Mouse (Mus musculus): ENCODE measurements around the gene Chst14.

Chst14 gene

DNA sequence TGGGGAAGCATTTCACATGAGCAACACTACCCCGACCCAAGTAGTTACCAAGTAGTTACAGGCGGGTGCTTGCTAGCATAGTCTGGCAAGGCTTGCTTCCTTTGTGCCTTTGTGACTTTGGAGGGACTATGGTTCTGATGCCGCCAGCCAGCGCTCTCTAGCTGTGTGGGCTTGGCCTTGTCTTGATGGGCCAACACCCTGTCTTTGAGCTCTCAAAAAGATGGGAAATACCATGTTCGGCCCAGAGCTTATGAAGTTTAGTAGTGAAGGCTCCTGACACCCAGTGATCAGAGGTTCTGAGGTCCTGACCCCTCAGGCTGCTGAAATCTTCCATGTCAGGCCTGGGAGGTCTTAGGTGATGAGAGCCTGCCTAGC lies 20.2 kb upstream of the Chst14 start:
- DNase-seq: no peak

DNA sequence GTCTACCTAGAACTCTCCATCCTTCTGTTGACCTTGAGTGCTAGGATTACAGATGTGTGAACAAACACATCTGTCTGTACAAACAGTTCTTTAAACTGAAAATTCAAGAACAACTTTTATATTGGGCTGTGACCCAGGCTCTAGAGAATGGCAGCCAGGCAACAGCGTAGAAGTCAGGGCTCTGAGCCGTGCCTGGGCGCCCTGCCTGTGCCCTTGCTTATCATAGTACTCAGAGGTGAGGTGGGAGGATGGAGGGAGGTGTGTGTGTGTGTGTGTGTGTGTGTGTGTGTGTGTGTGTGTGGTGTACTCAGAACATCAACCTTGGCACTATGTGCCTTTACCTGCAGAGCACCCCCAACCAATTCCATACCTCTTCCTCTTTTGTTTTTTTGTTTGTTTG lies 18.5 kb upstream of the Chst14 start:
- no peak for DNase-seq

DNA sequence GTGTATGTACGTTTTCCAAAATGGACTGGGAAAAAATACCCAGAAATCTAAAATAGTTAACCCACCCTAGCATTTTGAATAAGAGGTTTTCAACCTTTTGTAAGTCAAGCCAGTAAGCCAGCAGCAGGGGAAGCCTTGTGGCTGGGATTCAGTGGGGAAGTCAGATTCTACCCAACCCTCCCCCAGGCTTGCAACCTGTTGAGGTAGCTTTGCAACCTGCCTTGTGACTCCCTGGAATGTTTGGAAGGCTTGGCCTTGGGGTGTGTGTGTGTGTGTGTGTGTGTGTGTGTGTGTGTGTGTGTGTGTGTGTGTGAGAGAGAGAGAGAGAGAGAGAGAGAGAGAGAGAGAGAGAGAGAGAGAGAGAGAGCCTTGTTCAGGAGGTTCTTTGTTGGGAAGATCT lies 17.1 kb upstream of the Chst14 start:
- no peak for DNase-seq

DNA sequence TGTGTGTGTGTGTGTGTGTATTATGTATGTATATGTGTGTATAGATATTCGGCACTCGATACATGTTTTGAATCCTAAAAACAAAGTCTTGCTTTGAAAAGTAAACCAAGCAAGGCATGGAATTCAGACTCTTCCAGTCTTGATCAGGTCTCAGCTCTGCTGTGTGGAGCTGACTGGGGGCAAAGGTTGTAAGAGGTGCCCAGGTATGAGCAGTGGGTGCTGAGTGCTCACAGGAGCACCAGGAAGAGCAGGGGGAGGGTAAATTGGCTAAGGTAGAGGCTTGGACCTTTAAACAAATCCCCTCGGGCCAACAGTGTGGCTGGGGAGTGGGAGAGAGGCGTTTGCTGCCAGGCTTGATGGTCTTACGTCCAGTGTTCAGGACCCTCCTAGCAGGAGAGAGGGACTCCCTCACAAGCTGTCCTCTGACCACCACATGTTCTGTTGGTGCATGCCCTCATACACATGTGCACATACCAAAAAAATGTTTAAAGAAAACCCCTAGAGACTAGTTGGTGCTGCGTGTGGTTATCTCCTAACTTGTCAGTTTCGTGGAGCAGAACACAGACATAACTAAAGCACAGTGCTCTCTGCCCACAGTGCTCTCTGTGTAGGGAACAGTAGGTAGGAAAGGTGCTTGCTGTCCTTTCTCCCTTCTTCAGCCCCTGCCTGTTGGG lies 15.6 kb upstream of the Chst14 start:
- DNase-seq: no peak

DNA sequence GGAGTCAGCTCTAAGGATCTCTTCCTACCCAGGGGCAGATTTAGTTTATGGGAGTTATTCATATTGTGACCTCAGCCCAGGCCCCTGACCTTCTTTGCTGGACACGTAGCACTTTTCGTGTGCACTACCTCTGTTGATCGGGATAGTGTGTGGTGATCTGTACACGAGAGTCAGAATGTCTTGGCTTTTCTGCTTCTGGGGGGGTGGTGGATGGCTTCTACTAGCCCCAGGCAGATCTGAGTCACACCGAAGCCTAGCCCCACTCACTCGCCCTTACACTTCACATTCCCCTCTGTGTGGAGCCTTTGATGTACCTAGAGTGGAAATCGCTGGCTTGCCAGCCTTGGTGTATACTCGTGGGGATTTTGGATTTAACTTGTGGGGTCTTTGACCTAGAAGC lies 13.6 kb upstream of the Chst14 start:
- no peak for DNase-seq

DNA sequence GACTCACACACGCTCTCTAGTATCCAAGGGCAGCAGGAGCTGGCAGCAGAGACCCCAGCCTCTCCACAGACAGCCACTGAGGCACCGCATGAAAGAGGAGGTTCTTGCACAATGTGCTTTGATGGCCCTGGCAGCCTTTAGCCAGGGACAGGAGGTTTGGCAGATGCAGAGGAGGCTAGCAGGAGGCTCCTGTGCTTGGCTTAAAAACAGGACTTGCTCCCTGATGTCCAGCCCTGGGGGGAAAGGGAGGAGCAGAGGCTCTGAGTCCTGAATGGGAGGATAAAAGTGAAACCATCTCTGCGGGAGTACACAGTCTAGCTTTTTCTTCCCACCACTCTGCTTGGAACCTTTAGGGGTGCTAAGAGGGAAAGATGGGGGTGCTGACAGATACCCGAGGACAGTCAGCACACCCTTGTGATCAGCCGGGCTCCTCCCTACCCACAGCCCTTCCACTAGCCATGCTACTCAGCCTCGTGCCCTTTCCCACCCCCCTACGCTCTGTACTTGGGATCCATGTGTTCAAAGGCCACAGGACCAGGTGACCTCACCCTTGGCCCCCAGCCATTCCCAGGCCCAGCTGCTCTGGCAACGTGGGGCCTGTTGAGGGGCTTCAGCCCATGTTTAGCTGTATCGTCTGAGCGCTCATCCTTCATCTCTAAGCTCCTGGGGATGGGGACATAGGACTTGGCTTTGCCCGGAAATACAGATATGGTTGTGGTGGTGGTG lies 12.6 kb upstream of the Chst14 start:
- peak; percentile 50 for DNase-seq

DNA sequence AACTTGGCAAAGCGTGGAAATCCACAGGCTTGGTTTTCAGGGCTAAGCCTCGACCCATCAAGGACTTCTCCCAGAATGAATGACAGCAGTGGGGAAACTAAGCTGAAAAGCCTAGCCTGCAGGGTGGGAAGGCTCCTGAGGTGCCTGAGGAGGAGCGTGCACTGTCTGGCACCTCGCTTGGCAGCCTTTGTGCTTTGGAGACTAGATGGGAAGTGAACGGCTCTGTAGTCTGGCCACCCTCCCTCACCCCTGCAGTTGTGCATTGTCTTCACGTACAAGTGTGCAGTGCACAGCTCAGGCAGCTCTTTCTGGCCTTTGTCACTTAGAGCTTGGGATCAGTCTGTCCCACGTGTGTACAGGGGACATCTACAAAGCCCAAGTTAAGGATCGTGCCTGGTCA lies 11.6 kb upstream of the Chst14 start:
- no peak for DNase-seq

DNA sequence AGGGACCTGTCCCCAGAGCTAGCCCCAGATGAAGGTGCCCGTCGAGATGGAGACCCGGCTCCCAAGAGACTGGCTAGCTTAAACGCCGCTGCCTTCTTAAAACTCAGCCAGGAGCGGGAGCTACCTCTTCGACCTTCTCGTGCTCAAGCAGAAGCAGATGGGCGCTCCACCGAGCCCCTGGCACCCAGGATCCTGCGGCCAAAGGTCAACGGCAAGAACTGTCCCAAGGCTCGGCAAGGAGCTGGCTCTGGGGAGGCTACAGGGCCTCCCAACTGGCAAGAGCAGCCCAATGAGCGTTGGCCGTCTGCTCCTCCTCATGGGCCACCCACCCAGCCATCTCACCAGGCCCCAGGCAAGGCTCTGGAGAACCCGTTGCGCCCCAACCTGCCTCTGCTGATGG lies 9.9 kb upstream of the Chst14 start:
- no peak for DNase-seq

DNA sequence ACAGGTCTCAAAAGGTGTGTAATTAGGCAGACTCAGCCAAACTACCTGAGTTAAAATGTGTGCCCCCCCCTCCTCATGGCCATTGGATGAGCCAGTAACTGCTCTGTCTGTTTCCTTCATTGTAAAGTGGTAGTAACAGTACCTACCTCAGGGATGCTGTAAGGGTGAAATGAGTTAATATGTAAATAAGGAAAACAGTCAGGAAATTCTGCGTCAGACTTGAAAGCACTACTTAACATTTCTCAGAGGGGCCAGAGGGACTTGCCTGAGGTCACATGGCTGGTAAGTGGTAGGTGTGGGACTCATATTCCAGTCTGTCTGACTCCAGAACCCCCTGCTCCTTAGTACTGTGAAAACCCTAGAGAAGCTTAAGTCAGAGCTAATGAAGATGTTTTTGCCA lies 7.8 kb upstream of the Chst14 start:
- DNase-seq: no peak

DNA sequence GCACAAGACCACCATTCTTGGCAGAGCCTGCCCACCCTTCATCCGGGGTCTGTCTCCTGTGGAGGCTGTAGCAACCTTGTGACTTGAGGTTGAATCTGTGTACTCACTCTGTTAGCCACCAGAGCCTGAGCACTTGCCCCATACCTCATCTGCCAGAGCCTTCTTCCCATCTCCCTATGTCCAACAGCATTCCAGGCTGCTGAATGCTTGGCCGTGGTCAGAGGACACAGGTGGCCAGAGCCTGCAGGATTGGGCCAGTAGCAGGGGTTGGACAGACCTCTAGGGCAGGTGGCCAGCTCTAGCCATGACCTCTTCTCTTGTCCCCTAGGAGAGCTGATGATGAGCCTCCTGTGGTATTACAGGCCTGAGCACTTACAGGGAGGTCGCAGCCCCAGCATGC lies 5.9 kb upstream of the Chst14 start:
- no peak for DNase-seq

DNA sequence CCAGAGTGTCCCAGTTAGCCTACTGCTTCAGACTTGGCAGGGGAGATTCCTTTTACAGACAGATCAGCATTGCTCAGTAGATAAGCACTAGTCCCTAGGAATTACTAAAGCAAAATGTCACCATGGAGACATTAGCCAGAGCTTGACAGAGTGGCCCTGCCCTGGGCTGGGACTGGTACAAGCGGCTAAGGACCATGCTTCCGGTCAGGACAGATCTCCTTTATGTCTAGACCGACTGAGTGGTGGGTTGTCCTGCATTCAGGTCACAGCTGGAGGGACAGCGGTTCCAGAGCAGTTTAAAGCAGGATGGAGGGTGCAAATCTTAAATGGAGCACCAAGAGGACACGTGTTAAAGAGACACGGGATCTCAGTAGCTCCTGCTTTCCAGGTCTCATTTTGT lies 344 bp upstream of the Chst14 start:
- no peak for DNase-seq

DNA sequence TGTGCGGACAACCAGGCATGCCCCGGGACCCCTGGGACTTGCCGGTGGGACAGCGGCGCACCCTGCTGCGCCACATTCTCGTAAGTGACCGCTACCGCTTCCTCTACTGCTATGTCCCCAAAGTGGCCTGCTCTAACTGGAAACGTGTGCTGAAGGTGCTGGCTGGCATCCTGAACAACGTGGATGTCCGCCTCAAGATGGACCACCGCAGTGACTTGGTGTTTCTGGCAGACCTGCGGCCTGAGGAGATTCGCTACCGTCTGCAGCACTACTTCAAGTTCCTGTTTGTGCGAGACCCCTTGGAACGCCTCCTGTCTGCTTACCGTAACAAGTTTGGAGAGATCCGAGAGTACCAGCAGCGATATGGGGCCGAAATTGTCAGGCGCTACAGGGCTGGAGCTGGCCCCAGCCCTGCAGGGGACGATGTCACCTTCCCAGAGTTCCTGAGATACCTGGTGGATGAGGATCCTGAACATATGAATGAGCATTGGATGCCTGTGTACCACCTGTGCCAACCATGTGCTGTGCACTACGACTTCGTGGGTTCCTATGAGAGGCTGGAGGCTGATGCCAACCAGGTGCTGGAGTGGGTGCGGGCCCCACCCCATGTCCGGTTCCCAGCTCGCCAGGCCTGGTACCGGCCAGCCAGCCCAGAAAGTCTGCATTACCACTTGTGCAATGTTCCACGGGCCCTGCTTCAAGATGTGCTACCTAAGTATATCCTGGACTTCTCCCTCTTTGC lies 873 bp downstream of the Chst14 start:
- DNase-seq: no peak

DNA sequence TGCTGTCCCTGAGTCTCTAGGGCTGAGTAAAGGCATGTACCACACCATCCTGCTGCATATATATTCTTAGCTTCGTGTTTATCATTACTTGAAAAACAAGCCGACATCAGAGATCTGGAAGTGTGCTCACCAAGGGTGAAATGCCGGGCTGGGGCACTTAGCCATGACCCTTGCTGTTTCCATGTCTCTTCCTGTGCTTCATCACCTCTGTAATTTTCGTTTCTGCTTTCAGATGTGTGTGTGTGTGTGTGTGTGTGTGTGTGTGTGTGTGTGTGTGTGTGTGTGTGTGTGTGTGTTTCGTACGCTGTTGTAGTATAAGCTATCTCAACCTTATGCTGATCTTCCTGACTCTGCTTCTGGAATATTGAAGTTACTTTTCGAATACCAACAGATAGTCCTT lies 15.0 kb downstream of the Chst14 start:
- DNase-seq: no peak

DNA sequence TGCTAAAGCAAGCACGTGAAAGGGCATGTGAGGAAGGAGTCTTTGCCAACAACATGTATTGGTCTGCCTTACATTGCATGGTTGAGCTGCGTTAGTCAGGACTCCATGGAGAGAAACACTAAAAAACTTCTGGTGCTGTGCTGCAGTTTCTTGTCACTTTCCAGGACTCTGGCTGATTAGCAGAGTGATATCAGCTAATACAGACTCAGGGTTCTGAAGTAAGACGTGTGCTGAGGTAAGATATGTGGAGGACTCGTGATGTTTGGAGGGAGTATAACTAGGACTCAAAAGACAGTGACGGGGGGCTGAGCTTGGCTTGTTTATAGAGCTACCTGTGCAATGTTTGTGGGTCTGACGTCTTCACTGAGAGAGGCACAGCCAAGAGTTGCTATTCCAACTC lies 16.9 kb downstream of the Chst14 start:
- no peak for DNase-seq

DNA sequence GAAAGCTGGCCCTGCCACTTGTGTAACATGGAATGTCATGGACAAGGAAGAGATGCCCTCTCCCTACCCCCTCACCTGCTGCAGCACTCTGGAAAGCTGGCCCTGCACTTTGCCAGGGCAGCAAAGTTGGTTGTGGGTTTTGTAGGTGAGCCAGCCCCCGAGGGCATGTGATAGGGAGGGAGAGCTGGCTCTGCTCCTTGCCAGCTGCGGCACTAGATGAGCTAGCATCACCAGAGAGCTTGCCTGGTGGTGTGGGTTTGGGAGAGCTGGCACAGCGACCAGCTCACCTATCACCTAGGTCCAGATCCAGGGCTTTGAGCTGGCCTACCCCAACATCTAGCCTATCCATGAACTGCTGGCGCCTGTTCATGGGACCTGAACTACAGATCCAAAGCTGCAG lies 22.5 kb downstream of the Chst14 start:
- DNase-seq: no peak

DNA sequence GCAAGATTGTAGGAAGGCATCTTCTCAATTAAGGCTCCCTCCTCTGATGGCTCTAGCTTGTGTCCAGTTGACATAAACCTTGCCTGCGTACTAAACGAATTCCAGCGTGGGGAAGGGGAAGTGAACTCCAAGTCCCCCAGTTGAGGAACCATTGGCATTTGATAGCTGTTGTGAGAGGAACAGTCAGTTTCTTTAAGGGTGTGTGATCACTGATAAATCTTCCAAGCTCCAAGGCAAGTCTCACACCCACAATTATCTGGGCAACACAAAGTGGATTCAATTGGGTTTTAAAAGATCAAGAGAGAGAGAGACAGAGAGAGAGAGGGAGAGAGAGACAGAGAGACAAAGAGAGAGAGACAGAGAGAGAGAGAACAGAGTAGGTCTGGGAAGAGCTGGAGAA lies 23.4 kb downstream of the Chst14 start:
- DNase-seq: no peak

DNA sequence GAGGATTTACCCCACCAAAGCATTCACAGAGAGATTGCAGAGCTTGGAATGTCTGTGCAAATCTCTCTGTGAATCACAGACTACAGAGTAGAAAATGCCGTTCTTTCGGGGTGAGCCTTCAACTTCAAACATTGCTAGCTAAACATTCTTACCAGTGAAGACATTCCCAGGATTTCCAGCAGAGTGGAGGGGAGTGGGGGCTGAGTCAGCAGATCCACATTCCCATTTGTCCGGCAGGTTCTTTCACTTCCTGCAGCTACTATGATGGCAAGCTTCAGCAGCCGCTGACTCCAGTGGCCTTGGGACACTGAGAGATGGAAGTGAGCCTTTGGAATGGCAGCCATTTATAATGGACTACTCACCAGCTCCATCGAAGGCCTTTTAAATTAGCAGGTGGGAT lies 30.2 kb downstream of the Chst14 start:
- DNase-seq: no peak

DNA sequence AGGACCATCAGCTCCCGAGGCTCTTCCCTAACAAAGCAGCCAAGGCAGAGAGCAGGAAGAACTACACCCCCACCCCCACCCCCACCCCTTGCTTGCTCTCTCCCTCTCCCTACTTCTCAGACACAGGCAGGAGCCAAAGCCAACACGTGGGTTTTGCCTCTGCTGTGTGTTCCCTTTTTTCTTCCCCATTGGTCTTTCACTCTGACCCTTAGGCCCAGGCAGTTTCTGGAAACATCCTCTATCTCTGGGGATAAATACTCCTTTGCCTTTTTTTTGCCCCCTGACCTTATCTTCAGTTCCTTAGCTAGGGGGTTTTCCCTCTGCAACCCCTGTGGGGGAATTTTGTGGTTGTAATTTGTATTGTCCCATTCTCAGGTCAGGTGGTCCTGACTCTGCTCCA lies 33.3 kb downstream of the Chst14 start:
- no peak for DNase-seq

DNA sequence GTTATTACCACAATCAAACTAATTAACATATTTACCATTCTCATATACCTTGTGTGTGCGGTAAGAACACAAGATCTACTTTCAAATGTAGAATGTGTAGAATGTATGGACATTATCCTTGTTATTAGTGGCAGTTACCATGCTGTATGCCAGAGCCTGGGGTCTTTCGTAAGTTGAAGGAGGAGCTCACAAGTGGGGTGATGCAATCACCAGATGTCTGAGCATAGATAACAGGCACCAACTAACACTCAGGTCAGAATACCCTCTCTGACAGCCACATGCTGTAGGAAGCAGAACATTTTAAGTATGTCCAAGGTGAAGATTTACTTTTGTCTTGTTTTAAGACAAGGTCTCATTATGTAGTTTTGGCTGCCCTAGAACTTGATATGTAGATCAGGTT lies 34.1 kb downstream of the Chst14 start:
- no peak for DNase-seq

DNA sequence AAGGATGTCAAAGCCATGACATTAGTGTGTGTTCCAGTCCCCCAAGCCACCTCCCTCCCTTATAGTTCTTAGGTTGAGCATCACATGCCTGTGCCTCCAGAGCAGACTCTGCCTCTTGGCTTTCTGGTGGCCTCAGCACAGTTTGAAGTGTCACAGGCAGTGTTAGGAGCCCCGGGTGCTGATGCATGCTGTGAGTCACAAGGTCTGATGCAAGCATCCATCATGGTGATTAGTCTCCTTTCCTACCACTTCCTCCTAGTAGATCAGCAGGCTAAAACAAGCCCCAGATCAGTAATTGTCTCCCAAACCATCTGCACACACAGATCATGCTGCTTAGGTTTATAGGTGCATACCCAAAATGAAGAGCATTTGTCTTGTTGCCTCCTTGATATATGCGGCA lies 35.2 kb downstream of the Chst14 start:
- DNase-seq: no peak

DNA sequence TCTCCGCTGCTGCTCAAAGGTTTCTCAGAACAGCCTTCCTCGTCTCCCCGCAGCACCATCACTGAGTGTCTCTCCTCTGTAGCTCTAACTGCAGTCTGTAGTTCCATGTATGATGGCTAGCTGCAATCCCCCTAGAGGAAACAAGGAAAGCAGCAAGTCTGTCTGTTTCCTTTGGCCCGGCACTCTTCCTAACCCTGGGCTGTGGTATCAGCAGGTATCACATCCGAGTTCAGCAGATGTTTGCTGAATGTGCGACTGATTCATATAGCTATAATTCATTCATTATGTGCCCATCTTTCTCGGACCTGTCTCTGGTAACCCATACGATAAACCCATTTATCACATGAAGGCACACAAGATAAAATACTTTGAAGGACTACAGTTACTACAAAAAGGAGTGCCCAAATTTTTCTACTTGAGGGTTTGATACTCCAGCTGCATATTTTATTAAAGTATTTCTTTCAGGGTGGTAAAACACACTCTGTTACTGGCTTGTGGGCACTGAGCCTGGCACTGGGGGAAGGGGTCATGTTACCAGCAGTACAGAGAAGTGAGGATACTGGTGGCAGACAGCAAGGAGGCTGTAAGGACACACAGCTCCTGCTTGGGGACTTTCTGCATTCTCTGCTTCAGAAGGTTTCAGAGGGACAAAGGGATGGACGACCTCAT lies 36.8 kb downstream of the Chst14 start:
- no peak for DNase-seq

DNA sequence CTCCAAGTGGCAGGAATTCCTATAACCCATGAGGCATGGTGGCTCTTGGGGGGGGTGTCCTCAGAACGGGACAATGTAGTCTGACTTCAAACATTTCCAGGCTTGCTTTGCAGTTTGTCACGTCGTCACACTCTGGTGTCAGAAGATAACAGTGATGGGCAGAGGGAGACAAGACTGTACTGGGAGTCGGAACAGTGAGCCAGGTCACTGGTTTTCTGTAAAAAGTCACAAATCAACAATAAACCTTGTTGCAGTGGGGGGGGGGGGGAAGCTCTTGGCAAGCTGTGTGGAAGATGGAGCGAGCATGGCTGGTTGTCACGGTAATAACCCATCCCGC lies 37.3 kb downstream of the Chst14 start:
- DNase-seq: no peak

DNA sequence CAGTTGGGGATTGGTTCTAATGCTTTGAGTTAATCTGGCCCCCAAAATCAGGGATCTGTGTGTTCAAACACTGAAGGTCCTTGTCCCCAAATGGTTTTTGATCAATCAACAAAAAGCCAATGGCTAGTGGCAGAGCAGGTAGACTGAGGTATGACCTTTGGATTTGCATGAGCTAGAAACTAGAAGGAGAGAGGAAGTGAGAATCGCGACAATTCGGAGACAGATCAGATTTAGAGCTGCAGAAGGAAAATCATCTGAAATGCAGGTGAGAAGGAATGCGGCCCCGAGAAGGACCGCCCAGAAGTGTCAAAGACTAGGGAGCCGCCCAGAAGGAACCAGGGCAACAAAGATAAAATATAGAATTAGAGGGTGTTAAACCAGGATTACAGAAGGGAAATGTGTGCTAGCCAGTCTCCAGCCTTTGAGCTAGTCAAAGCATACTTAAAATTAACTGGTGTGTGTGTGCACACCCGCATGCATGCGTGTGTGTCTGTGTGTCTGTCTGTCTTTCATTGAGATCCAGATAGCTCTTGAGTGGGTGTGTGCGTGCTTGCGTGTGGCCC lies 43.4 kb downstream of the Chst14 start:
- no peak for DNase-seq

DNA sequence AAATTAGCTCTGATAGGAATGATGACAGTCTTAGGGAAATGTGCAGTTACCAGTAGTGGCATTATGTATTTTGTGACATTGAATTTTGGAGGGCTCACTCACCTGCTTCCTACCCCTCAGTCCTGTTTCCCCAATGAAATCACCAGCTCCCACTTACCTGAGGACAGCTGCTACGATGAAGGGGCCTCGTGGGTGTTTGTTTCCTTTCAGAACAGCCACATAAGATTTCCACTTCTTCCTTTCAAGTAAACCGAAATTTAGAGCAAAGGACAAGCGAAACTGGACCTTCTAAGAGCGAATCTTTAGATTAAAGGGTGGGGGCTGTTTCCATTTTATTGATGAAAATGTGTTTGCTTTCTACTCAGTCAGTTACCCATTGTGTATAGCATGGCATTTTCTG lies 45.8 kb downstream of the Chst14 start:
- no peak for DNase-seq
